Mouse (Mus musculus) testis, postnatal 14 days (tissue): ENCODE measurements around the gene 4930402F06Rik.

Experiments used
- DNase-seq: peaks from one replicate; pipeline ENCODE4 v3.0.0; 2021; ENCODE audit warnings: low spot score

The 4930402F06Rik gene

GRCm38 (mm10) chr2:35338707-35339106 is 58.3 kb downstream of the 4930402F06Rik start:
- DNase-seq = no peak

GRCm38 (mm10) chr2:35338036-35338435 is 58.9 kb downstream of the 4930402F06Rik start:
- DNase-seq = no peak

GRCm38 (mm10) chr2:35337419-35337818 is 59.6 kb downstream of the 4930402F06Rik start:
- DNase-seq = no peak

- peak; percentile 99 for DNase-seq
These were observed 60.3 kb downstream of the 4930402F06Rik start, which contains the start of gene Stom for GRCm38 (mm10) chr2:35336388-35337280. TSS of gene Stom (minus strand) at chr2:35336976.

GRCm38 (mm10) chr2:35335620-35336019 is 61.4 kb downstream of the 4930402F06Rik start:
- DNase-seq = no peak

GRCm38 (mm10) chr2:35333670-35334069 is 63.3 kb downstream of the 4930402F06Rik start:
- DNase-seq = no peak

GRCm38 (mm10) chr2:35331205-35331604 is 65.8 kb downstream of the 4930402F06Rik start:
- DNase-seq = no peak

GRCm38 (mm10) chr2:35329061-35329460 is 67.9 kb downstream of the 4930402F06Rik start:
- no peak for DNase-seq

GRCm38 (mm10) chr2:35328064-35328792 is 68.7 kb downstream of the 4930402F06Rik start:
- no peak for DNase-seq

GRCm38 (mm10) chr2:35327583-35327982 is 69.4 kb downstream of the 4930402F06Rik start:
- no peak for DNase-seq

GRCm38 (mm10) chr2:35326931-35327330 is 70.0 kb downstream of the 4930402F06Rik start:
- no peak for DNase-seq

GRCm38 (mm10) chr2:35325930-35326329 is 71.0 kb downstream of the 4930402F06Rik start:
- DNase-seq = no peak
